Mouse (Mus musculus) monocyte, adult 2 months (primary cell): ENCODE results near the gene Gm2663.
"Not testable (repeated sequence)": the region's sequence is repeated elsewhere in the genome, so short reads cannot be mapped to it uniquely, and the experiment has no call there.

Source experiments
- DNase-seq, 2 experiments: peaks; one replicate each; pipeline ENCODE4 v3.0.0; 2022; ENCODE audit warnings: low spot score in 2 of 2, low read depth in 1 of 2

Gene Gm2663

DNA sequence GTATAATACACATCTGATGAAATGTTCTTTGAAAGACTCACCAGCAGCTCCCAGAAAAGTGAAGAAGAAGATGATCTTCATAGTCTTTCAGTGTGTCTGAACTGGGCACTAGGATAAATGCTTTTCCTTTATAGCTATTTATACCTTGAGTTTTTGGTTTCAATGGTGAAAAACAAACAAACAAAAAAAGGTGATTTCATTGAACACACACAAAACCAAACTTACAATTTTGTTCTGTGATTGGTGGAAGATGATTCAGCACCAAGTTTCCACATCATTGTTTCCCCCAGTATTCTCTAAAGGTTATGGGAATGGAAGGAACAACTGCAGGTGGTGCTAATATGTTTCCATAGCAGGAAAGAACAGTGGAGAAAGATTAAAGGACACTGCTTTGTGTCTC, at the start of gene Gm2663:
Gm2663 (minus strand) TSS at position 101 of the 400 bp plus-strand sequence.
- DNase-seq = not testable (repeated sequence)

DNA sequence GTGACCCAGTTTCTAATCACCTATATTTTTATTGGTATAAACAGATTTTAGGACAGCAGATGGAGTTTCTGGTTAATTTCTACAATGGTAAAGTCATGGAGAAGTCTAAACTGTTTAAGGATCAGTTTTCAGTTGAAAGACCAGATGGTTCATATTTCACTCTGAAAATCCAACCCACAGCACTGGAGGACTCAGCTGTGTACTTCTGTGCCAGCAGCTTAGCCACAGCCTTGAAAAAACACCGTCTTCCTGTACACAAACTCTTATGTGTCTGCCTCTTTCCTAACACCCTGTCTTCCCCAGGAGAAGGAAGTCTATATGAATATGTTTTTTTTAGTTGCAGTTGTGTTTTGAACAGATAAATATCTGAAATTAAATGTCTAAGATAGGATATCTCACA, 49.3 kb upstream of the Gm2663 start:
- no peak for DNase-seq

DNA sequence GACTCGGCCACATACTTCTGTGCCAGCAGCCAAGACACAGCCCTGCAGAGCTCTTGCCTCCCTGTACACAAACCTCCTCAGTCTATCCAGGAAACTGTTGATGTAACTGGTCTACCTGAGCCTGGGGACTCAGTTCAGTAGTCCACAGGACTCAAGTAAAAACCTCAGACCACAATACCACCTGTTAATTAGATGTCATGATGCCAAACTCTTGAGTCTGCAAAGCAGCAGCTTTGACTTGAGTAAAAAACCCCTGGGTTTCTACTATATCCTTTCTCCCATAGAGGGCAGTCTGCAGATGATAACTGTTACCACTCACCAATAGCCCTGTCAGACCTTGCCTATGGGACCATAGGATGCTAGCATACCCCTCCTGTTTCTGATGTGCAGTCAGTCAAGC, 48.7 kb upstream of the Gm2663 start:
- DNase-seq = no peak

DNA sequence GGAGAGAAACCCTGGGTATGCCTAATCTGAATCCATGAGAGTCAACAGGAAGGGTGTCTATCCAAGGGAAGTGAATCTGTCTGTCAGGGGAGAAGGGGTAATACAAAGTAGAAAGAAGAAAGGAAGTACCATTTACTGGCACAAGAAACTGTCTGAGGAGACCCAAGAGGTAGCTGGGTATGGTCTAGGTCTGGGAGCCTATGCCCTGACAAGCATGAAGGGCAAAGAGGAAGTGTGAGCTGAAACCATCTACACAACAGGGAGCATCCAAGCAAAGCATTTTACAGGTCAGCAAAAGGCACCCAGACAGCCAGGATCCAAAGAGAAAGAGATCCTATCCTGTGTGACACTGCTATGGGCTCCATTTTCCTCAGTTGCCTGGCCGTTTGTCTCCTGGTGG, 47.9 kb upstream of the Gm2663 start:
- no peak for DNase-seq

DNA sequence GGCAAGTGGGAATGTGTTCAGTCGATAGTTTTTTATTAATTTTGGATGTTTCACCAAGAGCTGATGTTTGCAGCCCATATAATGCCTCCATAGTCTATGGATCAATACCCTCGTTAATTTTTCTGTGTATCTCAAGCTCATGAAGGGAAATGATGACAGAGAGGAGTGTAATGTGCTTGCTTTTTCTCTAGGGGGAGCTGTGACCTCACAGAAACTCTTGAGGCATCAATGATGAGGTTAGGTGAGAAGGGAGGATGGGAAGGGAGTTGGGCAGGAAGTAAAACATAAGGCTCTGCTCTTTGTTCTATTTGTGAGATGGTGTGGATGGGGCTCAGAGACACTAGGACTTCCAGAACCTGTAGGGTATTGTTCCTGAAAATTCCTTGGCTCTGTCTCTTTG, 47.3 kb upstream of the Gm2663 start:
- DNase-seq = no peak

DNA sequence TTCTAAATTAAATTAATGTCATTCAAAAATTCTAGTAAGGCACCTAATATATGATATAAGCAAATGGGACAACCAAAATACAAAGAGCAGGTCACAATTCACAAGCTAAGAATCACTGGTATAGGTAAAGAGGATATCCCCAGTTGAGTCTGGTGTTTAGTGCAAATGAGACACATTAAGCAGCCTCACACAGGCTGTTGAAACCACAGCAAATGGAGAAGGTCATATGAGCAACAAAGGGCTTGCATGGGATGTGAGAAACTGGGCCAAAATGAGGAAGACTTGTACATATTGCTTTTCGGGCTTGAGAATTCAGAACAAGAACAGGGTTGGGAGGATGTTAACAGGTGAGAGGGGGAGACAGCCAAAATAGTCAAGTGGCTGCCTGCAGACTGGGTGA, 45.5 kb upstream of the Gm2663 start:
- no peak for DNase-seq

DNA sequence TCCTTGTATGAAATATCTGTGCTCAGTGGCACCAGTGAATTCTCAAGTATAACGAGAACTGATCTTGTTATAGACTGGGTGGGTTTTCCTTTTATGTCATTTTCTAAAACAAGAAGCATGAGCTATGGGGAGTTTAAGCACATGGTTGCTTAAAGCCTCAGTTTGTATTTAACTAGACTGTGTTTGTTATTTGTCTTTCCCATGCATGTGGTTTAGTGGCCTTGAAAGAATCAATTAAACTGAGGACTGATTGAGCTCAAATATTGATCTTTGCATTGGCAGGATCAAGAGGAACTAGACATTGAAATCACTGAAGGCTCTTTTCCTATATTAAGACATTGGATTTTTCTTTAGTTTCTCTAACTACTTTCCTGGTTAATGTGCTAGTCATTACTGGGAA, 45.0 kb upstream of the Gm2663 start:
- DNase-seq = no peak

DNA sequence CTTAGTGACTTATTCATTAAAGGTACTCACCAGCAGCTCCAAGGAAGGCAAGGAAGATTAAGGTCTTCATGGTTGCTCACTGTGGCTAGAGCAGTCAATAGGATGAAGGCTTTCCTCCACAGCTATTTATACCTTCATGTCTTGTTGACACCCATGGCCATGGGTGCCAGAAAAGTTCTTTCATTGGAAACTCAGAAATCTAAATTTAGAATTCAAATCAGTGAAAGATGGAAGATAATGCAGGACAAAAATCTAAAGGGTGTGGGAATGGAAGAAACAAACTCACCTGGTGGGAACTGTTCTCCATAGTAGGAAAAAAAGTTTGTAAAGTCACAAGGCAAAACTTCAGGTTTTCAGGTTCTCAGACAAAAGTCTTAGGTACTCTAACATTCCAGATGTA, 36.1 kb upstream of the Gm2663 start, which contains the start of gene 2210010C04Rik:
2210010C04Rik (minus strand) TSS at position 101 of the 400 bp plus-strand sequence.
- no peak for DNase-seq

DNA sequence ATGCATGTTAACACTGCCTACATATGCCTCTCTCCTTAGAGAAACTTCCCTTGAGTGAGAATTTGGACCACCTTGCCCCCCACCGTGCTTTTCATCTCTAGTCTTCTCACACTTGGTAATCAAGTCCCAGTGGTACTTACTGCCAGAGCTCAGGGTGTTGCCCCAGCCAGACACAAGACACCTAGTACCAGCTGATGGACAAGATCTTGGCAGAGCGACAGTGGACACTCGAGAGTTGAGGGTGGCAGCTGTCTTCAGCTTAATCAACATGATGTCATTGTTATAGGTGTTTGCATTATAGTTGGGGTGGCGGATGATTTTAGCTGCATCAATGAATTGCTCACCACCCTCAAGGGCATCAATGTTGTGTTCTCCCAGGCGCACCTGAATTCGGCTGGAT, 33.5 kb upstream of the Gm2663 start:
- no peak for DNase-seq

DNA sequence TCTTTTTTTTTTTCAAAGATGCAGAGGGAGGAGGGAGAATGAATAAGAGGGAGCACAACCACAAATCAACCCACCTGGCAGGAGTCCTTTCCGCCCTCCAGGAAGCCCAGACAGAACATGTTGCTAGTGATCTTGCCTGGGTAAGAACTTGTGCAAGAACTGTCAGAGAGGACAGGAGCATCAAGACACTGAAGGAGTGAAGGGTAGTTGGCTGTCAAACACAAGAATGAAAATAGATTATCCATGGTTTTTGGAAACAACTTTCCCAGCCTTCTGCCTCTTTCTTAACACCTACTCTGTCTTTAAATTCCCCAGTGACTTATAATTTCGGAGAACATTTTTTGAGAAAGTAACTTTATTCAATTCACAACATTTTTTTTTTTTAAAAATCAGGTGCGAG, 33.0 kb upstream of the Gm2663 start:
- DNase-seq = no peak

DNA sequence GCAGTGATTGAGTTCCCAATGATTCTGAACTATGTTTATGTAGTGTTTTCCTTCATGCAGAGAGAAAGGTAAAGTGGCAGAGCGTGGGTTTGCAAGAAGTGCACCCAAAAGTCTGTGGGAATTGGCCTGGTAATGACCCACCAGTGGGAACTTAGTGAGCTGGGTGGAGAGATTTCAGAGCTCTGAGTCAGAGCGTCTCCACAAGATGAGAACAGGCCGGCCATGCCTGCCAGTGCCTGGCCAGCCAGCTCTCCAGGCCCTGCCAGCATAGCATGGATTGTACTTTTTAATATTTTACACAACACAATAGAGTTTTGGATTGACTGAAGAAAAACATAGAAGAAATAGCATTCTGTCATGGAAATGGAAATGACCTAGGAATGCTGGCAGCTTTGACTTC, 31.5 kb upstream of the Gm2663 start:
- DNase-seq = no peak

DNA sequence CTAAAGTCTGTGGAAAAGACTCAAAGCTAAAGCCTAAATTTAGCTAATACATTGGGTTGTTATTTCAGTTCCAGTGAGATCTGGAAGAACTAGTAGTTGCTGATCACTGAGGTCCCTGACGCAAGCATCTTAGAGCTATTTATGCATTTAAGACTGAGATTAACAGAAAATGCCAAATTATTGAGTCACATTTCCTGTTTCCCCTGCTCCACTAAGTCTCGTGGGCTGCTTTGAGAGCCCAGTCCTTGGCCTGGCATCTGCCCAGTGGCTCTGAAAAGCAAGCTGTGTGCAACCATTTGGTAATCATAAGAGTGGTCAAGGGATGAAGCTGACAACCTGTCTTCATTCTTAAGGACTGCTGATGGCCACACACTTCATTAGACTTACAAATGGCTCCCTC, 27.8 kb upstream of the Gm2663 start:
- no peak for DNase-seq

DNA sequence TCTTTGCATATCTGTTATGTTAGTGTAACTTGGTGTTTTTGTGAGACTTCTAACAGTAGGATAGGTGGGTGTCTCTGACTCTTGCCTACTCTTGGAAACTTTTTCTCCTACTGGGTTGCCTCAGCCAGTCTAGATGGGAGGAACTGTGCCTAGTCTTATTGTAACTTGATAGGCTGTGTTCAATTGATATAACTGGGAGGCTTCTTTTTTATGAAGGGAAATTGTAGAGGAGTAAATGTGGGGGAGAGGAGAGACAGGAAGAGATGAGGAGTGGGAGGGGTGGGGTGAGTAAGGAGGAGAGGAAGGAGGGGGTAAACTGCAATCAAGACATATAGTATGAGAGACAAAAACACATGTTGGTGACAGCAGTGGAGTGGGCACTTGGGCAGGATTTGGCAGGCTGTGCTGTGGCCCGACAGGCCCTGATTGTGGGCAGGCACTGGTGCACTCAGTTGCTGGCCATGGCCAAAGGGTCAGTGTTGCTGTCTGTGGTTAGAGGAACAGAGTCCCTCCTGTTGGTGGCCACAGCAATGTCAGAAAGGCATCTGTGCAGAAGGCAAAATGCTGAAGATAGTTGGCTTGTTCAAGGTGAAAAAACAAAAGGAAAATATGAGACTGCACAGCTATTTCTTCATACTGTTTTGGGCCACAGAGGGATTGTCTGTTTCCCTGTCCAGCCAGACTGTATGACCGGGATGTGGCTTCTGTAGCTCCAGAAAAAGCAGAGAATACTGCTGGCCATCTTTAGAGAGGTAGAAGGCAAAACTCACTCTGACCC, 26.8 kb upstream of the Gm2663 start:
- DNase-seq = no peak

DNA sequence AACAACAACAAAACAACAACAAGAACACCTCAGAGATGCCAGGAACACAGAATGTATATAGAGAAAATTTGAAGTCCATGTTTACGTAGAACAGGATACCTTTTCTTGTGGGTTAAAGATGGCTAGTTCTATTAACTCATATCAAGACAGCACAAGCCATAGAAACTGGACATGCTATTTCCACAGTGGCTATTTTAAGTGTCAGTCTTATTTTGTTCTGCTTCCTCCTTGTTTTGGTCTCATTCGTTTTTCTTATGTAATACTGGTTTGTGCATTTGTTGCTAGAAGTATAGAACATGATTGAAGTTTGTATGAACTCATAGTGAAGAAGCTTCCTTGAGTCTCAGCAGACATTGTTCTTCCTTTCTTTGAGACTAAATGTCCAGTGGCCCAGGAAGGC, 19.9 kb upstream of the Gm2663 start:
- DNase-seq = no peak

DNA sequence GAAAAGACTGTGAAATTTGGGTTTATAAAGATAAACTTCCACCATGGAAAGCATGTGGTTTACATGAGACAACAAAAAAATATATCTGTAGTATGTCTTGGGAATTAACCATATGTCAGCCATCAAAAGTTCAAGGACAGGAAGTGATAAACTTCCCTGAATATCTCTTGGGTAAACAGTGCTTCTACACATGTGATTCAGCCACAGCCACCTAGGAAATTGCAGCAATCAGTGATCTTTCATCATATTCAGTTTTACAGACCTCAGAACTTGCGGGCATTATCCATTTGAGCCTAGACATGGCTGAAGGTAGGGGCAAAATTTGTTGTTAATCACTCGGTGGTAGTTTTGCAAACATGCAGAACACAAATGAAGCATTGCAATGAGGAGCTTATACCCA, 19.4 kb upstream of the Gm2663 start:
- no peak for DNase-seq

DNA sequence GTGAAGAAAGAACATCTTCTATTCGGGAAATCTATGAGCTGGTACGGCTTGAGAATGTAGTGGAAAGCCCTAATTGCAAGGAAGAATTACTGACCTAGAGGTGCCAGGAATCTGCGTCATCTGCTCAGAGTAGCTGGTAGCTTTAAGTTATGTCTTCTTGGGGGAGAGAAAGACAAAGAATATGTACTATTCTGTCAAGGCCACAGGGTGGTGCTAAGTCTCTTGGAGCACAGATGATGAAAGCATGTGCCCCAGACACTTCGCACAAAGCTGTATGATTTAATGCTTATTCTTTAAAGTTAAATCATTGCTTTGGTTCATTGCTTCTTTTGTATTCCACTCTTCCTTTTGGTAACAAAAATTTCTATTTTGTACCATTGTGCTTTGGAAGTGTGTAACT, 15.8 kb upstream of the Gm2663 start:
- no peak for DNase-seq

DNA sequence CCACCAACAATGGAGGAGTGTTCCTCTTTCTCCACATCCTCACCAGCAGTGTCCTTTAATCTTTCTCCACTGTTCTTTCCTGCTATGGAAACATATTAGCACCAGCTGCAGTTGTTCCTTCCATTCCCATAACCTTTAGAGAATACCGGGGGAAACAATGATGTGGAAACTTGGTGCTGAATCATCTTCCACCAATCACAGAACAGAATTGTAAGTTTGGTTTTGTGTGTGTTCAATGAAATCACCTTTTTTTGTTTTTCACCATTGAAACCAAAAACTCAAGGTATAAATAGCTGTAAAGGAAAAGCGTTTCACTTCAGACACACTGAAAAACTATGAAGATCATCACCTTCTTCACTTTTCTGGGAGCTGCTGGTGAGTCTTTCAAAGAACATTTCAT, 34.8 kb downstream of the Gm2663 start, which contains the start of gene 1810009J06Rik:
1810009J06Rik (plus strand) TSS at position 301 of the 400 bp plus-strand sequence.
- DNase-seq = not testable (repeated sequence)

DNA sequence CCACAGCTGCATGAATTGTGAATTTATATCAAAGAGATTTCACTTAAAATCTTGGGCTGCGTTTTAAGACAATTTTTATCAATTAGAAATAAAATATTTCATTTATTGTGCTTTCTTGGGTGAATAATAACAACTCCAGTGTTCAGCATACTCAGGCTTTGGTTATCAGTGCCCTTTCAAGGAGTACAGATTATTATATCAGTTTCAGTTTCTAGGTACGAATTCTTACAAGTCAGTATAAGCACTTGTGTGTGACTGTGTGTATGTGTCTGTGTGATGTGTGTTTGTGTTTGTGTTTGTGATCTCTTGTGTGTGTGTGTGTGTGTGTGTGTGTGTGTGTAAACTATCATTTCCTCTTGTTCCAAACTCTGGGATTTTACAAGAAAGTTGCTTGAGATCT, 45.6 kb downstream of the Gm2663 start:
- no peak for DNase-seq

DNA sequence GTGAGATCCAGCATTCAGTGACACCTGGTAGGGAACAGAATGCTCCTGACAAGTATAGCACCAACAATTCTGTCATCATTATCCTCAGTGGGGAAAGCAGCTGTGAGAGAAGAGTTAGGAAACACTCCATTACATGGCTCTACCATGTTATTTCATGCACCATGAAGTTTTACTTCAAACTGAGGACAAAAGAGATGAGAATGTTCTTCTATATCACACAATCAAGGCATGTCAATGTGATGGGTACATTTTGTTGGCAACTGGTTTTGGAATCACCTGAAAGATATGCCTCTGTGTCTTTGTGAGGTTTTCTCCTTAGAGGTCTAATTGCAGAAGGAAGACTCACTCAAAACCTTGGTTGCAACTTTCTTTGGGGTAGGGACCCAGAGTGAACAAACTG, 47.5 kb downstream of the Gm2663 start, which contains the start of gene Gm4744:
Gm4744 (minus strand) TSS at position 101 of the 400 bp plus-strand sequence.
- no peak for DNase-seq
